Mouse (Mus musculus): ENCODE data around the gene Gamt.

Gamt gene

DNA sequence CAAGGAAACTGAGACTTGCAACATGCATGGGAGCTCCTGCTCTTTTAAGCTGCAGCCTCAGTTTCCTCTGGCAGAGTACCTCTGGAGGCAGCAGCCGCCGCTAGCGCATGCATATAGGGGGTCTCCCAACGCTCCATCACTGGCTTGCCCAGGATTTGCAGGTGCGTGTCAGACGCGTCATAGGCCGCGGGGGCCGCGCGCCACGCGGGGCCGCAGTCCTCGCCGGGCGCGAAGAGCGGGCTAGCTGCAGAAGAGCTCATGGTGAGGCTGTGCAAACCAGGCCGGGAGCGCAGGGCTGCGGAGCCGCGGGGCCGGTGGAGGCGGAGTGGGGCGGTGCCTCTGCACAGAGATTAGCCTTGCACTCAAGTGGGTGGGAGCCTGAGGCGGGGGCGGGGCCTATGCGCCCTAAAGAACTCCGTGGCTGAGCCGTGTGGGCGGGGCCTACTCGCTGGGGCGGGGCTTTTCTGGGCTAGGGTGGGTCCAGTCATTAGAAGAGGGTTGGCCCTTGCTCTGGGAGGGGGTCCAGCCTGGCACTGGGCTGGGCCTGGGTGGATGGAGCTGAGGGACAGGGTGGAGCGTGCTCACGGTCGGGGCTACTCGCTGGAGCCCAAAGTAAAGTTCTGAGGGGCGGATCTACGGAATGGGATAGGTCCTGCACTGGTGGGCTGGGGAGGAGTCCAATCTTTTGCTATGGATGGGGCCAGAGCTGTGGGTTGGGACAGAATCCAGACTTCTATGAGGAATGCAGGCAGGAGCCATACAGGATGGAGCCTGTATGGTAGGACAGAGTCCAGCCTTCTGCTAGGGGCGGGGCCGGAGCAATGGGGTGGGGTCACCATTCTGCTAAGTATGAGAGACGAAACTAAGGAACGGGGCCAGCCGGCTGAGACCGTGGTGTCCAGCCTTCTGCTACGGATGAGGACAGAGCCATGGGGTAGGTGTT lies at the start of gene Gamt, which contains the start of gene Dazap1:
Gene Gamt, minus strand, starts transcription at position 371 of the 943 bp plus-strand sequence.
Gene Dazap1, plus strand, starts transcription at position 845 of the 943 bp plus-strand sequence.
- DNase-seq (ENCODE audit: extremely low spot score, low read depth, low spot score) = peak; percentile 69

DNA sequence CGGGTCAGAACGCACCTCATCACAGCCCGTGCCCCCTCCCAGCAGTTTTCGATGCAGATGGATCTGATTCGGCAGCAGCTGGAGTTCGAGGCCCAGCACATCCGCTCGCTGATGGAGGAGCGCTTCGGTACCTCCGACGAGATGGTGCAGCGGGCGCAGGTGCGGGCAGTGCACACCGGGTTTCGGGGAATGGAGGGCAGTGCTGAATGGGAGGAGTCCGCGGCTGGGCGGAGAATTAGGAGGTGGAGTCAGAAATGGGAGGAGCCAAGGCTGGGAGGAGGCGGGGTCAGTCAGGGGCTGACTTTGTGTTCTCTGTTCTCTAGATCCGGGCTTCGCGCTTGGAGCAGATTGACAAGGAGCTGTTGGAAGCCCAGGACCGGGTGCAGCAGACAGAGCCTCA lies 44.0 kb upstream of the Gamt start:
- DNase-seq (ENCODE audit: extremely low spot score, low read depth, low spot score) = no peak

DNA sequence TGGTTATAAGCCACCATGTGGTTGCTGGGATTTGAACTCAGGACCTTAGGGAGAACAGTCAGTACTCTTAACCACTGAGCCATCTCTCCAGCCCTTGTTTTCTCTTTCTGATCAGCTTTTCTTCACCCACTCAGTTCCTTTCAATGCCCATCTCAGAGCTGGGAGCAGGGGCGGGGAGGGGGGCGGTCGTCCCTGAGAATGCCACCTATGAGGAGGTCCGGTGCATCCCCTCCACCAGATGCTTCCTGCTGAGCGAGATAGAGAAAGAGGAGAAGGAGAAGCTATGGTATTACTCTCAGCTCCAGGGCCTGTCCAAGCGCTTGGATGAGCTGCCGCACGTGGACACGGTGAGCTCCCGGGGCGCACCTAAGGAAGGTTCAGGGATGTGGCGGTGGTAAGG lies 43.6 kb upstream of the Gamt start:
- DNase-seq (ENCODE audit: extremely low spot score, low read depth, low spot score) = no peak

DNA sequence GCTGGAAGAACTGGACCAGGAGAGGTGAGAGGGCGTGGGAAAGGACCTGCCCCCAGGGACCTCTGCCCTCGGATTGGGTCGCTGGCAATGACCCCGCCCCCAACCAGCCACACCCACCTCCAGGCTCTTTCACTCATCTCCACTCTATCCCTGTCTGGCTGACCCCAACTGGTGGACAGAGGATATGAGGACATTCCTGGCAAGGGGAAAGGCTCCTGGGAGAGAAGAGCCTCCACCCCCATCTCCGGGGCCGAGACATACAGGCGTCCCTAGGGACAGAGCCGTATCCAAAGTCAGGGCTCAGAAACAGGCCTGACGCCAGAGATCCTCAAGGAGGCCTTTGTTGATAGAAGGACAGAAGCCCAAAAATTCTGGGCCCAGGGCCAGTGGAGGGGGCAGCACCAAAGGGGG lies 41.7 kb upstream of the Gamt start:
- no peak for DNase-seq (ENCODE audit: extremely low spot score, low read depth, low spot score)

DNA sequence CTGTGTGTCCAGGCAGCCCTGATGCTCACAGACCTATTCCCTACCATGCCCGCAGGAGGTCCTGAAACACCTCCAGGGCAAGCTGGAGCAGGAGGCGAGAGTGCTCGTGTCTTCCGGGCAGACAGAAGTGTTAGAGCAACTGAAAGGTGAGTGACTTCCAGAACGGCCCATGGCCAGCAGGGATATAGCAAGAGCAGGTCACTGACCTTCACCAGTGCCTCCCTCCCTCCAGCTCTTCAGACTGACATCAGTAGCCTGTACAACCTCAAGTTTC lies 41.2 kb upstream of the Gamt start:
- no peak for DNase-seq (ENCODE audit: extremely low spot score, low read depth, low spot score)

DNA sequence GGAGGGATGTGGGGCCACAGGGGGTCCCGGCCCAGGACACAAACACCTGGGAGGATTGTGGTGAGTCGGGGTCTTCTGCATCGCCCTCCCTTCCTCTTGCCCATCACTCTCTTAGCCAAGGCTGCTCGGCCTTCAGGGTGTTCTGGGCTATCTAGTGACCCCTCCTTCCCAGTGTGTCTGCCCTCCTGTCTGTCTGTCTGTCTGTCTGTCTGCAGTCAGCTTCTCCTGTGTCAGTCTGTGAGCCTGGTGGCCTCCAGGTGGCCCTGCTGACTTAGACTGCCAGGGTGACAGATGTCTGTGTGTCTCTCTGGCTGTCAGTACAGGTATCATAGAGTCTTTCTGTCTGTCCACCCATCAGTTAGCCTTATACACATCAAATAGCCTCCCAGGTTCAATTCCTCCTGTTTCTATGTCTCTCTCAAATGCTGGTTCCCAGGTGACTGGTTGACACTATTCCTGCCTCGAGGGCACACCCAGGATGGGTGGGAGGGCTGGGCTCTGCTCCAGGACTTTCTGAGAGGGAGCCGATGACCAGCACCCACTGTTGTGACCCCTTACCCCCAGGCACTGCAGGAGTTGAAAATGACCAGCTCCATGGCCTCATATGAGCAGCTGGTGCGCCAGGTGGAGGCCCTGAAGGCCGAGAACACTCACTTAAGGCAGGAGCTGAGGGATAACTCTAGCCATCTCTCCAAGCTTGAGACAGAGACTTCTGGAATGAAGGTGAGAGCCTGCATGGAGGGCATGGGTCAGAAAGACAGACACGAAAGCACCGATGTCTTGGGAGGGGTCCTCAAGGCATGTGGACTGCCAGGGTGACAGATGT lies 40.7 kb upstream of the Gamt start:
- no peak for DNase-seq (ENCODE audit: extremely low spot score, low read depth, low spot score)

DNA sequence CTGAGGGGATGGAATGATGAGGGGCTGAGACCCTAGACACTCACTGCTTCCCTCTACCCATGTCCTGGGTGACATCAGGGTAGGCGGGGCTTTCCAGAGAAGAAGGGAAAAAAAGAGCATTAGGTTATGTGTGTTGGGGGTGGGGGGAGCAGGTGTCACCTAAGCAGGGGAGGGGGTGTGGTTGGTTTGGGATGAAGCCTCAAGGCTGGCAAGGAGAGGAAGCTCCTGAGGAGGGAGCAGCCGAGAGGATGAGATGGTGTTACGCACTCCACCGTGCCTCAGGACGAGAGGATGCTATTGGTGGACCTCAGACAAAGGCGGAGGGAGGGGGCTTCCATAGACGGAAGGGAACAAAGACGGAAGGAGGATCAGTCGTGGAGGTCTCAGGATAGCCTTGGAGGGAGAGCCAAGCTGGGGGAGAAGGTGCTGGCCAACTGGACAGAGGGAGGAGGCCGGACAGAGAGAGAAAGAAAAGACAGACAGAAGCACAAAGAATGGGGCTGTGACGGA lies 39.9 kb upstream of the Gamt start:
- no peak for DNase-seq (ENCODE audit: extremely low spot score, low read depth, low spot score)

DNA sequence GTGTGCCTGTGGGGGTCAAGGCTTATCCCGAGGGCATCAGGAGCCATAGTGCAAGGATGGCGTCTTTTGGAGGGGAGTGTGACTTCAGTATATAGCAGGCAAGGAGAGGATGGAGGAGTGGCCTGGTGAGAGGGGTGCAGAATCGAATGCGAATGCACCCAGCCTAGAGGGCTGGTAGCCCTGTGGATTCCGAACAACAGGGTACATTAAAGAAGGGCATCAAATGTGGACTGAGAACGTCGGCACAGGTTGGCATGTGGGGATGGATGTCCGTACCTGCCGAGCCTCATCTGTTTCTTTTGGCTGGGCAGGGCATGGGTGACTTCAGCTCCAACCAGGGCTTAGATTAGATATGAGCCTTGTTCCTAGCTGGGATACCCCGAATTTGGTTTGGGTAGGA lies 39.0 kb upstream of the Gamt start:
- no peak for DNase-seq (ENCODE audit: extremely low spot score, low read depth, low spot score)

DNA sequence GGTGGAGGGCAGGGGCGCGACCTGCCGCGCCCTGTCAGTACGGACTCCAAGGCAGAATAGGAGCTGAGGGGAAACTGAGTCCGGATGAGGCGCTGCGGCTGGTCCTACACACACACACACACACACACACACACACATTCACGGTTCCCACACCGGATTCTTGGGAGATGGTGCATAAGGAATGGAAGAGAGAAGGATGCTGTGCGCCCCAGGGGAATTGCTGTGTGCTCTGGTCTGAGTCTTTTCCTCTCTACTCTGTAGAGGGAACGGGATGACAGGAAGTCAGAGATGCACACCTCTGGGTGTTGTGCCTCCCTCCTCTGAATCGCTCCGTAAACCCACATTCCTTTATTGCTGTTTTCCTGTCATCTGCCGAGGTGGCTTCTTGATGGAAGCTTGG lies 38.5 kb upstream of the Gamt start:
- no peak for DNase-seq (ENCODE audit: extremely low spot score, low read depth, low spot score)

DNA sequence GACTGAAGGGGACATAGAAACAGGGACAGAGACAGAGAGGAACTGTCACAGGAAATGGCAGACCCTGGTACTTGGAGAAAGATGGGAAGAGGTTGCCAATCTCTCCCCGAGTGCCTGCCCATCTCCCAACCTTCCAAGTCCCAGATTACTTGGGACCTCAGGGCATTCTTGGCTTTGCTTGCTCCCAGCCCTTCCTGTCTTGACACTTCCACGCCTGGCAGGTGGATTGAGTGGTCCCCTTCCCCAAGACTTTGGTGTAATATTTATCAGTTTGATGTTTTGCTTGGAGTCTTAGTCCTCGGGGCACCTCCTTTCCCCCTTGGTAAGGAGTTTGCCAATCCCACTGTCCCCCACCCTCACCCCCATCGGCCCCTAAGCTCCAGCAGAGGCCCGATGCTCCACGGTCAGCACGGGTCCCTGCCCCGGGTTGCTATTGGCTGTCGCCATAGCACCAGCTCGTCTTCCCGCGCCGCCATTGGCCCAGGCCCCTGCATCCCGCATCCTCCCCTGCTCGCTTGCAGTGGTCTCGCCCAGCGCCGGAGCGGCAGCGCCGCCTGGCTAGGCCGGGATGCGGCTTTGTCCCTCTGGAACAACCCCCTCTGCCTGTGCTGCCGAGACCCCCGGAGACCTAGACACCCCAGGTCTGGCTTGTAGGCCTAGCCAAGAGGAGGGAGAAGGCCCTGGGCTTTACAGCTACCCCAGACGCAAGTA lies 37.9 kb upstream of the Gamt start:
- DNase-seq (ENCODE audit: extremely low spot score, low read depth, low spot score) = no peak

DNA sequence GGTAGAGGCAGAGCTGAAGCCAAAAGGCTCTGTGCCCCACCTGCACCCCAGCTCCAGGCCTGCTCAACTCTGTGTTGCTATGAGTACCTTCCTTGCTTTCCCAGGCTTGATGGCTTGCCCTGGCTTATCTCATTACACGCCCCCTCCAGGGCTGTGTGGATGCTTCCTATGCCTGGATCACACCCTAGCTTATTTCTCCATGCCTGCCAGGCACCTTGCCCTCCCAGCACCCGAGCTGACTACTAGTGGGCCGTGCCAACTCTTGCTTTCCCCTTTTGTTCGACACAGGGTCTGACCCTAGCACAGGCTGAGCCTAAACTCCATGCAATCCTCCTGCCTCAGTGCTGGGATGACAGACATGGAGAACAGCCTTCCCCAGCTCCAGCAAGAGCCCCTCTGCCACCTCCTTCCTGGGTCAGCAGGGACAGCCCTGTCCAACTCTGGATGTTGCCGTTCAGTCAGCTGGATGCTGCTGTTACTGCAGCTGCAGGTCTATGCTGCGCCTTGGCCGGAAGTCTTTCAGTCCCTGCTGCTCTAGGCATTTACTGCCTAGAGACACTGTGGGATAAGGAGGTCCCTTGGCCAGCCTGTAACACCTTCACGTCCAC lies 36.8 kb upstream of the Gamt start:
- no peak for DNase-seq (ENCODE audit: extremely low spot score, low read depth, low spot score)

DNA sequence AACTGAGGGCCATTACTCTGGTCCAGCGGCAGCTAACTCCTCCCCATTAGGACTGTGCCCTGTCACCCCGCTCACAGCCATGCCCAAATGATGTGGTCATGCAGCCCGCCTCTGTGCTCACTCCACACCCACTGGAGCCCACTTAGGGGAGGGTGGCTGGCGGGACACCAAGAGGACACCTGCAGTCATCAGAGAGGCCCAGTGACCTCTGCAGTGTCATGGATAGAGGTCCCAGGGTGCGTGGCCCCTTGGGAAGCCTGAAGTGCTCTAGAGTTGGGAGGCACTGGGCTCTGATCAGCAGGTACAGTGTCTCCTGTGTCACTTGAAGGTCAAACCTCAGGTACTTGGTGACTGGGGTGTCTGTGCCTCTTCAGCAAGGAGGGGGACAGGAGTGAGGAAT lies 36.0 kb upstream of the Gamt start:
- DNase-seq (ENCODE audit: extremely low spot score, low read depth, low spot score) = no peak

DNA sequence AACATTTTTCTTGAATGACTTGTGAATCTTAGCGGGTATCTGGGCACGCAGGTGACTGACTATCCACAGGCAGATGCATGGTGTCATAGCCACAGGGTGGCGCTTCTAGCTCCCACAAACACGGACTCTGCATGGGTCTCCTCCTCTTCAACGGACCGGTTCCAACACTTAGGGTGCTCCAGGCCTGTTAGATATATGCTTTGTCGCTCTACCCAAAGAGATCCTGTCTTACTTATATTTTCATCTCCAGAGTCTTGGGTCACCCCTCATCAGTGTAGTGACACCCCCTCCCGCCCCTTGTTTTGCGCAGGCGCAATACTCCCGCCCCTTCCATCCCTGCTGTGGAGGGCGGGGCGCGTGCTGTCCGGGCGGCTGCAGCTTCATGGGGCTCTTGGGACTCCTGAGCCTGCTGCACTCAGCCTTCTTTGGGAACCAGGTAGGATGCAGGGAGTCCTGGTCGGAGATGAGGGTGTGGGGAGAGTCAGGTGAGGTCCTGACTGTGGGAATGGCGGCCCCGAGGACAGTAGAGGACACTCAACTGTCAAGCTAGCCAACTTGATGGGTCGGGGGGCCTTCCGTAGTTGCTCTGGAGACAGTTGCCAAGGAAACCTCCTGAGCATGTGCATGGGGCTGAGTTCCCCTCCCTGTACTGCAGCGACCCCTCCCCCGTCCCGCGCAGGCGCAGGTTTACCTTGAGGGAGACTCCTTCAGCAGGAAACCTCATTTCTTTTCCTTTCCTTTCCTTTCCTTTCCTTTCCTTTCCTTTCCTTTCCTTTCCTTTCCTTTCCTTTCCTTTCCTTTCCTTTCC lies 35.0 kb upstream of the Gamt start, which contains the start of gene Apc2:
Gene Apc2, plus strand, starts transcription at position 360 of the 808 bp plus-strand sequence.
- DNase-seq (ENCODE audit: extremely low spot score, low read depth, low spot score) = no peak

DNA sequence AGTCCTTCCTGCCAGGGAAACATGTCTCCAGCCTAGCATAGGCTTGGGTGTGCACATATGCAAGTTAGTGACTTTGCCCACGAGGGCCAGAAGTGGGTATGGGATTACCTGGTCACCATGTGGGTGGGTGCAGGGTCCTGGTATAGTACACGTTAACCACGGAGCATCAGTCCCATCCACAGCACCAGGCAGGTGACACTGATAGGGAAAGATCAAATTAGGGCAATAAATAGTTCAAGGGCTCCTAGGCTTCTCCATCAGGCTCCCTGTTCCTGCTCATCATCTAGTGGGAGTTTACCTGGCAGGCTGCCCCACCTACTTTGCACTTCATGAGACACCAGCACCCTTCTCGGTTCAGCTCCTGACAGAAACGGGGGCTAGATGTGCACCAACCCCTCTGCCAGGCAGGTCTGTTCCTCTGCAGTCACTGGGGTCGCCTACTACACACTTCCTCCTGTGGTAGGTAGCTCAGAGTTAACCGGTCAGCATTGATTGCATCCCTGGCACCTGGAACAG lies 34.0 kb upstream of the Gamt start:
- DNase-seq (ENCODE audit: extremely low spot score, low read depth, low spot score) = no peak

DNA sequence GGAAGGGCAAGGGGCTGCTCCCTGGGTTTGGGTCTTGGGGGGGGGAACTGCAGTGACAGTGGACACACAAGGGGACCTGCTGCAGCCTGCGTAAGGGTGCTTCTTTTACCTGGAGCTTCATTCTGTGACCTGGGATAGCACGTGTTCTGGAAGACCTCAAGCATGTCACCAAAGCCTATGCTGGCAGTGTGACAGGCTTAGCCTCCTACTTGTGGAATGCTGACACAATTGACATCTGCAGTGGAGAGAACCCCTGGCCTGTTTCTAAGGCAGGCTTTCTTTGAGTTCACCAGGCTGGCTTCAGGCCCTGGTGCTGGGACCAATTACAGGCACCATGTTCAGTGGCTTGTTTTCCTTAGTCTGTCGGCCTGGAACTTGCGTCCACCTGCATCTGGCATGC lies 33.5 kb upstream of the Gamt start:
- DNase-seq (ENCODE audit: extremely low spot score, low read depth, low spot score) = no peak

DNA sequence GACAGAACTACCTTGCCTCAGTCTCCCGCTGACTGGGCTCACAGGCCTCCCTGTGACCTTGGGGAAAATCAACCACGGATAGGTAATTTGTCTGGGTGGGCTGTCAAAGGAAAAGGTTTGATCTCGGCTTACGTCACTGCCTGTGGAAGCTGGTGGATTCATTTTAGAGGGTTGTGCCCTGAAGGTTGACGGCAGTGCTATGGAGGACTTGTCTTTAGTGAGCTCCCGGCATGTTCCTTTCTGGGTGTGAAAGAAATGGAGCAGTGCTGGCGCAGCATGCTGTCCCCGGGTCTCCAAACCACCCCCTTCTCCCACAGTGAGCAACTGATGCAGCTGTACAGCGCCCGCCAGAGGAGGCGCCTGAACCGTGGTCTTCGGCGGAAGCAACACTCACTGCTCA lies 32.5 kb upstream of the Gamt start:
- no peak for DNase-seq (ENCODE audit: extremely low spot score, low read depth, low spot score)

DNA sequence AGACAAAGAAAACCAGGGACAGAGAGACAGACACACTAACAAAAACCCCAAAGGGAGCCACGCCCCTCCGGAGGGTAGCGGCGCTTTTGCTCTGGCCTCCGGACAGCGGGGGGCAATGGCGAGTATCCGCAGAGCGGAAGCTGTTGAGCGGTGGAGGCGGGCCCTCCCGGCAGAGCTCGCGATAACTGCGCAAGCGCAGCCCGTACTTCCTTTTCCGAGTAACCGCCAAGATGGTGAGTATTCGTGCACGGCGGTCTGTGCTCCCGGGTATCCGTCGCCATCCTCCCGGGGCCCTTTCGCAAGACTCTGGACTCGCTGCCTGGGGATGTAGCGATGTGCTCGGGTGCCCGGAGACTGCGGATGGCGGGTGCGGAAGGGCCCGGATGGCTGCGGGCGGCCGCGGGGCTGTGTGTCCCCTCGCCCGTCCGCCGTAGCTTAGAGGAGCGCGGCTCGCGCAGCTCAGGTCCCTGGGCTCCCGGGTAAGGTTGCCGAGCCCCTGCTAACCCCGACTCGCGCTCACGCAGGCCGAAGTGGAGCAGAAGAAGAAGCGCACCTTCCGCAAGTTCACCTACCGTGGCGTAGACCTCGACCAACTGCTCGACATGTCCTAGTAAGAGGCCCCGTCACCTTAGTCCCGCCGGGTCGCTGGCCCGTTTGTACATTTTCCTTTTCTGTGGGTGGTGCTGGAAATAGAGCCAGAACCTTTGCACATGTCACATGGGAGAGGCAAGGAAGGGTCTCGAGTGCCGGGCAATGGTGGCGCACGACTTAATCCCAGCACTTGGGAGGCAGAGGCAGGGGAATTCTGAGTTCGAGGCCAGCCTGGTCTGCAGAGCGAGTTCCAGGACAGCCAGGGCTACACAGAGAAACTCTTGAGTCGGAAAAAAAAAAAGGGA lies 31.7 kb upstream of the Gamt start, which contains the start of gene Rps15:
Gene Rps15, plus strand, starts transcription at position 203 of the 896 bp plus-strand sequence.
- DNase-seq (ENCODE audit: extremely low spot score, low read depth, low spot score) = peak; percentile 86

DNA sequence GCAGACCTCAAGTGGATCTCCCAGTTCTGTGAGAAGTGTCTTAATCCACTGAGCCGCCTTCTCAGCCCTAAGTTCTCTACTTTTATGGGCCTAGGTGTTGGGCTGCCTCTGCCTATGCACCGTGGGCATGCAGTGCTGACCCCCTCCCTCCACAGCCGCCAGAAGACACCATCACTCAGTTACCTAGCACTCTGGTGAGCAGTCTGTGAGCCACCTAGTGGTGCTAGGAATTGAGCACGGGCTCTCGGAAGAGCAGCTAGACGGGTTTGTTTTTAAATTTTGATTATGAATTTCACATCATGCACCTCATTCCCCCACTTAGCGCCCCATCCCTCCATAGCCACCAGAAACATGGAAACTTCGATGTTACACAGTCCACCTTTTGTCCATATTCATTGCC lies 27.8 kb upstream of the Gamt start:
- no peak for DNase-seq (ENCODE audit: extremely low spot score, low read depth, low spot score)

DNA sequence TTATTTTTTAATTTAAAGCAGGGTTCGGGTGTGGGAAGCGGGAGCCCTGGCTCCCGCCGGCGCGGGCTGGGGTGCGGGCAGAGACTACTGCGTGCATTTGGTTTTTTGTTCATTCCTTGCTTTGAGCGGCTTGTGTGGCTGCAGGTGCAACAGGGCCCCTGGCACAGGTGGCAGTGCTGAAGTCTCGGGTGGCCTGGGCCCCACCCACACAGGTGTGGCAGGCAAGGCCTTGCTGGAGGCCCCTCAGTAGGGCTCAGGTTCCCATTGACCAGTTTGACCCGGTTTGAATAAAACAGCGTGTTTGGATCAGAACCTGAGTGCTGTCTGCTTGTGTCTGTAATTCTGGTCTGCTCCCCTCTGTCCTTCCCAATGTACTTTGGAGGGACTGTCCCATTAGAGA lies 27.3 kb upstream of the Gamt start:
- no peak for DNase-seq (ENCODE audit: extremely low spot score, low read depth, low spot score)

All from hindlimb bud, embryonic 11.5 days (tissue).